Mouse (Mus musculus) retina, postnatal 7 days (tissue): ENCODE measurements around the gene Praf2.
"Not testable (repeated sequence)": the region's sequence is repeated elsewhere in the genome, so short reads cannot be mapped to it uniquely, and the experiment has no call there.

ENCODE experiments used
- DNase-seq: peaks from one replicate; pipeline ENCODE4 v3.0.0-alpha.2; 2012; ENCODE audit warnings: low read depth, low spot score

Praf2 gene

GRCm38 (mm10) chrX:7728215-7728921 lies at the start of gene Praf2:
Praf2 (plus strand) TSS chrX:7728439.
- DNase-seq = peak; percentile 61

- no peak for DNase-seq
Measured at GRCm38 (mm10) chrX:7678986-7679385, 49.3 kb upstream of the Praf2 start.

- DNase-seq = peak; percentile 71
Measured at GRCm38 (mm10) chrX:7679405-7680056, 48.7 kb upstream of the Praf2 start.

GRCm38 (mm10) chrX:7680057-7680412 lies 48.2 kb upstream of the Praf2 start:
- no peak for DNase-seq

- DNase-seq = no peak
Measured at GRCm38 (mm10) chrX:7680864-7681263, 47.4 kb upstream of the Praf2 start, which contains the start of gene Magix. Magix (minus strand) TSS chrX:7681251.

GRCm38 (mm10) chrX:7688321-7688720 lies 39.9 kb upstream of the Praf2 start:
- DNase-seq = no peak

GRCm38 (mm10) chrX:7690486-7690885 lies 37.8 kb upstream of the Praf2 start:
- no peak for DNase-seq

GRCm38 (mm10) chrX:7692862-7693261 lies 35.4 kb upstream of the Praf2 start:
- DNase-seq = no peak

GRCm38 (mm10) chrX:7696520-7696919 lies 31.7 kb upstream of the Praf2 start:
- no peak for DNase-seq

GRCm38 (mm10) chrX:7696954-7697381 lies 31.3 kb upstream of the Praf2 start, which contains the start of gene Gpkow:
Gpkow (plus strand) TSS chrX:7697131.
- DNase-seq = peak; percentile 78

GRCm38 (mm10) chrX:7713764-7714134 lies 14.5 kb upstream of the Praf2 start:
- DNase-seq = not testable (repeated sequence)

- peak; percentile 90 for DNase-seq
Measured at GRCm38 (mm10) chrX:7714135-7714899, 13.9 kb upstream of the Praf2 start, which contains the start of gene Wdr45. Wdr45 (plus strand) TSS chrX:7714333.

GRCm38 (mm10) chrX:7716058-7716457 lies 12.2 kb upstream of the Praf2 start:
- not testable (repeated sequence) for DNase-seq

- peak; percentile 62 for DNase-seq
Measured at GRCm38 (mm10) chrX:7721514-7722281, 6.5 kb upstream of the Praf2 start, which contains the start of gene Gm45208. Gm45208 (plus strand) TSS chrX:7722245.

- no peak for DNase-seq
Measured at GRCm38 (mm10) chrX:7722282-7722611, 6.0 kb upstream of the Praf2 start.

GRCm38 (mm10) chrX:7722691-7723090 lies 5.5 kb upstream of the Praf2 start:
- no peak for DNase-seq

- no peak for DNase-seq
Measured at GRCm38 (mm10) chrX:7724135-7724534, 4.1 kb upstream of the Praf2 start.

GRCm38 (mm10) chrX:7725841-7726240 lies 2.4 kb upstream of the Praf2 start:
- DNase-seq = no peak

GRCm38 (mm10) chrX:7727176-7727575 lies 1.1 kb upstream of the Praf2 start:
- DNase-seq = no peak

- no peak for DNase-seq
Measured at GRCm38 (mm10) chrX:7728922-7729265, 655 bp downstream of the Praf2 start.

- DNase-seq = no peak
Measured at GRCm38 (mm10) chrX:7733571-7734156, 5.4 kb downstream of the Praf2 start.
